Mouse (Mus musculus) lung, postnatal 10 days (tissue): ENCODE measurements at regions not wholly inside any gene's neighbourhood (a gene's known extent, or its start where the extent isn't known, plus 50 kb on each side); places are given as distances from the start of the nearest gene placed in this dataset.
A peak's percentile ranks its signal among the peaks of the same experiment; 100 is the strongest.

Experiments used
- DNase-seq: peaks from one replicate; pipeline ENCODE4 v3.0.0; 2021

DNA sequence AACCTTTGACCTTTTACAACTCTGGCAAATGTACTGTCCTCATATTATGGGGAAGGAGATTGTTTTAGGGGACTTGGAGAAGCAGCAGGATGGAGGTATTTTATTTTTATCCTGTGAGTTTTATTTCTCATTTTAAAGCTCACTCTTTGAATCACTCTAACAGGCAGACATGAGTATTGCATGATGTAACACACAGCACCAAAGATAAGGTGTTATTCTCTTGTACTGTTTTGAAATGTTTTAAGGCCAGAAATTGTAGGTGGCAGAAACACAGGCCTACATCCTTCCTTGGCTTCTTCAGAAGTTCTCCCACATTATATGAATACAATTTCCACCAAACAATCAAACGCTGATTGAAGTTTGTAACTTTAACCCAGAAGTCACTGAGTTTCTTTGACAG lies 377.9 kb upstream of the Nr2f1 start:
- no peak for DNase-seq

DNA sequence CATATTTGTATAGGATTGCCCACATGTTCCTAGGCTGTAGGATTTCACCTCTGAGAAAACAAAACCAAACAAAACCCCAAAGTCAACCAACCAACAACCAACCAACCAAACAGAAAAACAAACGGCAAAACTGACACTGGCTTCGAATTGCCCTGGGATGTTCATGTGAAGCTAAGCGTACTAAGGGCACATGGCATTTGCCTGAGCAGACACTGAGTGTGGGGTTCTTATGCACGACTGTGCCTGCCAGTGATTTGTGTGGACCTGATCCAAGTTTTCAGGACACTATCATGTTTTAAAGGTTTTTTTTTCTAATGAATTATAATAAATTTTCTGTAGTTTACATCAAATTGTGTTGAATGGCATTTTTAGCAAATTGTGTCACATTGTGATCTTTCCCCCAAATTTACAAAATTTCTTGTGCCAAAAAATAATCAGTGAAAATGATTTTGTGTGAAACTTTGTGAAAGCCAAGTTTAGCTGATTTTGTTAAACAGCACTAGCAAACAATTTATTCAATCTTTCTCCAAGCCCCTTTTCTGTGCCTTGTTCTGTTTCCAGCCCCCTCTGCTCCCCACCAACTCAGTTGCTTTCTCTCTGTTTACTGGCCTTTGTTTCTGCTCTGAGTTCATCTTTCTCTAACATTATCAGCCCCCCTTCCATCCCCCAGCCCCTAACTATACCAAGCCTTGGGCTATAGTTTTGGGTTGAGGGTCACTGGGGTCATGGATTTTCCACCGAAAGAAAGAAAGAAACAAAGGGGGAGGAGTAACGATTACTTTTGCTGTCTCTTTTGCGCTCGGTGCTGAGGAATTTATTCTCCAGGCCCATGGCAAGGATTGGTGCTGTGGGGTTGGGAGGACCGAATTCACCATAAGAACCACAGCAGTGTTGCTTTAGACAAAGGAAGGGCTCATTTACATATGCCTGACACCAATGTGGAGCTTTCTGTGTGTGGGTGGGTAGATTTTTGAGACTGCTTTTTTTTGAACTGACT lies 377.0 kb upstream of the Nr2f1 start:
- DNase-seq = no peak

DNA sequence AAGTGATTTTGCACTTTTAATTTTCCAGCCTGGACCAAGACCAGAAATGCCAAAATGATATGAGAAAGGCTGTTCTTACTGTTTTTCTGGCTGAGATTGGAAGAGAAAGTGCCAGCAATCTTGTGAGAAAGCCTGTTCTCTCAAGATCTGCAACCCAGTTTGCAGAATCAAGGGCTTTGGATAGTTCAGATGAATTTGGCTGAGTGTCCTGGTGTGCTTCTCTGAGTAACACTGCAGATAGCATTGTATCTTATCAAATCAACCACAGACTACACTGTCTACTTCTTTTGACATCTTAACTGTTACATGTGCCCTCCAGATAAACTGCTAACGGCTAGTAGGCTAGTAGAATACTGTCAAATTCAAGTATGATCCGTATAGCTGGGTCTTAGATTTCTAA lies 371.5 kb upstream of the Nr2f1 start:
- DNase-seq = no peak

DNA sequence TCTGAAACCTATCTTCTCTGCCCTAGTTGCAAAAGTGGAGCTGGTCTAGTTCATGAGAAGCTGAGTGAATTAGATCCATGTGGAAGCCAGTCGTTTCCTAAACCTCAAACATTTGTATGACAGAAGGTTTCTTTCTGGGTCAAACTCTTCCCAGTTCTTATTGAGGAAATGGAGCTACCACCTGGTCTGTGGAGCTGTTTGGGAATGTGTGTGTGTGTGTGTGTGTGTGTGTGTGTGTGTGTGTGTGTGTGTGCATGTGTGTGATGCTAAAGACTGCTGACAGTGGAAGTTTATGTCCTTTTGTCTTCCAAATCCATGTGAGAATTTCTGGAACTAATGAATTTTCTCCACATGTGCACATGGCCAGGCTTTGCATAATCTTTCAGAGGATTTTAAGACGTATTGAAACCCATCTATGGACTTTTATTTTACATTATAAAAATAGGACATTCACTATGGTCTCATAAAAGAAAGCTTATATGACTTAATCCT lies 324.9 kb upstream of the Nr2f1 start:
- DNase-seq = no peak

DNA sequence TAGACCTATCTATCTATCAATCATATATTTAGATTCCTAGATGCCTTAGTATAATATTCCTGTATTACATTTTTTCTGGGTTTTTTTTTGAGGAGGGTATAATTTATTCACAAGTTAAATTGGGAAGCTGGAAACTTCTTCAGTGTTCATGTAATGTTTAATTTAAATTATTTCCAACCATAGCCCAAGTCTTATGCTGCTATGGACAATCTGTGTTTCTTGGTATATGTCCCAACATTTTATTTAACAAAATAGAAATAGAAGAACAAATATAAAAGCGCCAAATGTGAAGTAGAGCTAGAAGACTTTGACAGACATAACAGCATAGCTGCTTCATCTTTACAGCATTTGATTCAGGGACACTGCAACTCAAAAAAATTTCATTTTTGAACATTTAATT lies 321.2 kb upstream of the Nr2f1 start:
- no peak for DNase-seq

DNA sequence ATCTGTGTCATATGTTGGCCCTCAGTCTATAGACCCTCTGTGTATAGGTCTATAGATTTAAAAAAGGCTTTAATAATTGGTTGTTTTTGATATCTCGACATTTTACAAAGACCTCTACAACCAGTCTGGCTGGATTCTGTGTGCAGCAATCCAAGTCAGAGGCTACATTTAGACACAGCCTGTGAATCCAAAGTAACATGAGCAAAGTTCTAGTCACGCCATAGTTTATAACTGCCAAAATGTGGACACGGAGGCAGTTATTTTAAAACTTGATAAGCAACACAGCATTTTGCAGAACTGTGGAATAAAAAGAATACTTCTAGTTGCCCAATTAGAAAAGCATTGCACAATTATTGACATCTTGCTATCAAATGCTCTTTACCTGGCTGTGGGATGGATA lies 320.6 kb upstream of the Nr2f1 start:
- no peak for DNase-seq

DNA sequence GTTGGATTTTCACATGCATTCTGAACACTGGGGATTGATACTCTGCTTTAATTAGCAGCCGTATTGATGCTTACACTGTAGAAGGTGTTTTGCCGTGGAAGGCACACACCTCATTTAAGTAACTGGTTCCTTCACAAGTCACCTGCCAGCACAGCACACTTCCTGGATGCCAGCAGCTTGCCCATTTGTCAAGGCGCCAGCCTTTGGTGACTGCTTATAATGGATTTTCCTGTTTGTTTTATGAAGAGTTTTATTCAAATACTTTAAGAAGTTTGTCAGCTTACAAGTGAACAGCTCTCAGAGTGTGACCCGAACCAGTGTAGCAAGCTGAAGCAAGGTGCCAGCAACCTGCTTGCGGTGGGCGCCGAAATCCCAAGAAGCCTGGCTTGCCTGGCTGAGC lies 301.0 kb upstream of the Nr2f1 start:
- peak; percentile 6 for DNase-seq

DNA sequence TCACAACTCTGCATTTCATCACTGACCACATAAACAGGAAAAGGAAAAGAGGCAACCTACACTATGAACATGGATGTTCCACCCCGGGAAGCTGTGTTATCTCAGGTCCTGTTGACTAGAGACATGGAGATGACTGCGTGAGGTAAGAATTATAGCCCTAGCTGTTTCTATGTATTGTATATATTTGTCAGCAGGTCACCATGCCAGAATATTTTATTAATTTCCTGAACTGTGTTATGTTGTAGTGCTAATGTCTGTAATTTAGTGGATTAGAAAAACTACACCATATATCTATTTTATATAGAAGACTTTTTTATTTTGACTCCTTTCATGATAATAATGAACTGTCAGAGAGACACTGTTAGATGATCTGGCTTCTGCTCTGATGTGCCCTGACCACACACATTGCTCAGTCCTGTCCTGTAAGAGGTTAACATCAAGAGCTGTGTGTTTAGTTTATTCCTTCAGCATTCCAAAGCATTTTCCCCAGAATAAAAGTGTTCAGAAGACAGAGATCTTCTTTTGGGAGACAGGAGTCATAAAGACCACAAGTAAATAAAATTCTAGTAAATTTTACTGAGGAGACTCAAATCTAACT lies 284.3 kb upstream of the Nr2f1 start:
- DNase-seq = no peak

DNA sequence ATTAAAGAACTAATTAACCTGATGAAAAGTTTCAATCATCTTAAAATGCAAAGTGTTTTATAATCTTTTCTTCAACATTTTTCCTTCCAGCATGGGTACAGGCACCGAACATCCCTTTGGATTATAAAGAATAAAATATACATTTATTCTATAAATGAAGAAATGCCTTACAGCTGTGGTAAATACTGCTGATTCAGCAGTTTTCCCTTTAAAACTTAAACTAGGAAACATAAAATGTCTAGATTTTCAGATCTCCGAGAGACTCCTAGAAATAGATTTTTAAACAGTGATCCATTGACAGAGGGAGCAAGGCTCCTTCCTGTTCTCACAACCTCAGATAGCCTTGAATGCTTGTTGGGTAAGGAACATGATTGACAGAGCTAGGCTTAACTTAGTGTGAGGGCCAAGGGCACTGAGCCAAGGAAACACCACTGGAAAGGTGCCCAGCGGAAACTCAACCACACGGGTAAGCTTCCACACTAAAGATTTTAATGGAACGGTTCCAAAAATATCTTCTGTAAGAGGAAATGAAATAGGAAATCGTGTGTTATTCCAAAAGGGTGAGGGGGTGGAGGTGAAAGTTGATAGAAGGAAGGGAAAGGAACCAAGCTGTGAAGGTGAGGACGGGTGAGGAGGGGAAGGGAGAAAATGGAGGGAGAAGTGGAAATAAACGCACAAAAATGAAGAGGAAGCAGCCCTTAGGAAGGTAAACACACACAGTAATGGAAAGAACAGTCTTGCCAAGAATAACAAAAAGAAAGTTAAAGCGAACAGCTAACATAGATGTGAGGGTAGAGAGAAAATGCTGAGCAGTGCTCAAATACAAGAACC lies 283.6 kb upstream of the Nr2f1 start:
- peak; percentile 87 for DNase-seq

DNA sequence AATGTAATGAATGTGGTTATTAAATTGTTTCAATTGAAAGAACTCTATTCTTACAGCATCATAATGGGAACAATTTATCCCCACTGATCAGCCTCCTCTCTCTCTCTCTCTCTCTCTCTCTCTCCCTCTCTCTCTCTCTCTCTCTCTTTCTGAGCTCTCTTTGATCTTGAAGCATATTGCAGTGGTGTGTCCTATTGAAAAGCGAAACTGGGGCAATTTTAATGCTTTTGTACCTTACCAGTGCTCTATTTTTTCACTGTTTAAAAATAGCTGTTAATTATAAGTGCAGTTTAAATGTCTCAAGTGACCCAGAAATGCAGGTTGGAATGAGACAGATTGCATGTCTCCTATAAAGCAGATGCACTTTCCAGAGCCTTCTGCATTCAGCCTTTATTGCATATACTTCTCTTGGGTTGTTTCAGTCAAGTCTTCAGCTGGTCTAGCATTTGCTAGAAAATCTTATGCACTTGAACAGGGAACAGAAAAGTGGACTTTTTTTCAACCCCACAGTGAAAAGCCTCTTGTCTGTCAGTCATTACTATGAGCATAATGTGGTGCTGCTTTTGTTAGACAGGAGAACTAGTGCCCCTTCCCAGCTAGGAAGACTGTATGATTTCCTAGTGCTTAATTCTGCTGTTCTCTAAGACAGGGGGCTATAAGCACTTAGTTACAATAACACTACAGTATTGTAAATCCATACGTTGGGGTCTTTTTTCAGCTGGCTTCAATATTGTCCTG lies 251.9 kb upstream of the Nr2f1 start:
- no peak for DNase-seq

DNA sequence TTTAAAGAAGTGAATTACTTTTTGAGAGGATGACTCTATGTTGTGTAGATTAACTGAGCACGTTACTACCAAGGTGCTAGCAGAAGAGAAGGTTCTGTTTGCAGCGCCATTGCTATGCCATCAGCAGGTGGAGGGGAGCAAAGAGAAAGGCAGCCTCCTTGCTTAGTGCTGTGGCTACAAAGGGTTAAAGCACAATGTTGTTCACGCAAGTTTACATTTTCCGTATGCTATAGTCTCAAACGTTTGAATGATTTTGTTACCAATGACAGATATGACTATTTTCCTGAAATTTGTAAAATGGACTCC lies 247.1 kb upstream of the Nr2f1 start:
- DNase-seq = no peak

DNA sequence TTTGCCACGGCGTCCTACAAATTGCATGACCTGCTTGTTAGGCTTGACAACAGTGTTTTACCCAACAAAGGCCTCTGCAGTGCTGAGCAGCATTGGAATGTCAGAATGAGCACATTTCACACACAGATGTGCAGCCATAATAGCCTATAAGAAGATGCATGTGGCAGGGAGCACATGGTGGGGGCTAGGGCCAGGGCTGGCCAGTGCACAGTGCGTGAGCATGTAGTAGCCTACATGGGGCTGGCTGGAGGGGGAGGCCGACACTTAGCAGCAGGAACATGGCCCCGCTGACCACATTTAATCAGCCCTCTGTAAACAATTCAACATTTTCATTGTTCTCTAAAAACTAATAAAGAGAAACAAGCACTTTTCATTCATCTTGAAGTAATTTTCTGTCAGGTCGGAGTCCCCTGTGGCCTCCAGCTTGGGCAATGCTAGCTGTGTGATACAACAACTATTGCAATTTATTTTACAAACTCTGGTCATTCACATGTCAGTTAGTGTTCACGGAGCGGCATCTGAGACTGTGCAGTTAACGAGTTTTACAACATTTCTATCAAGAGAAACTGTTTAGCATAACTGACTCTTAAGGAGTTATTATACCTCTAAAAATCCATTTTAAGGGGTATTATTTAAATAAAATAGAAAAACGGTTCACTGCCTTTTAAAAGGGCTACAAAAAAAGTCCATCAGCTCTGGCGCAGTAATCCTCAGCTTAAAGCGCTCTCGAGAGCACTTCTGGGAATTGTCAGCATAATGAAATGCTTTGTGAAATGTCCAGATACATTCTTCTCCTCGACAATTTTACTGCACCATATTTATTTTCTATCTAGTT lies 246.6 kb upstream of the Nr2f1 start:
- no peak for DNase-seq

DNA sequence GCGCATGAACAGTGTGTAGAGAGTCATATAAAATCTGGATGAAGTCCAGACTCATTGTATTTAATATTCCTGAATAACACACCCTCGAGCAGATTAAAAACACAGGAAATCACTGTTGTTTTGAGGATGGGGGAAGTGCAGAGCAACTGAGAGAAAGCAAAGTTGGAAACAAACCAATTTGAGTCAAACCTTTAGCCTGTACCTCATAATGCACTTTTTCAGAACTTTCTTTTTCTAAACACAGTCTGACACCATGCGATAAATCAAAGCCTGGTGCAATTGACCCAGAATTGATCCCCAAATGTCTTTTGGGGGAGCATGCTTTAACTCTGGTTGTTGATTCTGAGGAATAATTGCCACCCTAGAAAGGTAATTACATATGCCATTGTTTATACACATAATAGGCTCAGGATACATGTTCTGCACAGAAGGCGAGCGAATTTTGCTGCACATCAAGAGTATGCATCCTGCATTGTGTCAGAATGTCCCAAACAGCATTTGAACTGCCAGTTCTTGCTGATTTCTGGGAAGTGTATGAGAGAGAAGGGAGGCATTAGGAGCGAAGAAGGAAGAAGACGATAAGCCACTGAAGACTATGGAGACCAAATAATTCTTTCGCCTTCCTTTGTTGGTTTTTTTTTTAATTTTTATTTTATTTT lies 245.3 kb upstream of the Nr2f1 start:
- DNase-seq = no peak

DNA sequence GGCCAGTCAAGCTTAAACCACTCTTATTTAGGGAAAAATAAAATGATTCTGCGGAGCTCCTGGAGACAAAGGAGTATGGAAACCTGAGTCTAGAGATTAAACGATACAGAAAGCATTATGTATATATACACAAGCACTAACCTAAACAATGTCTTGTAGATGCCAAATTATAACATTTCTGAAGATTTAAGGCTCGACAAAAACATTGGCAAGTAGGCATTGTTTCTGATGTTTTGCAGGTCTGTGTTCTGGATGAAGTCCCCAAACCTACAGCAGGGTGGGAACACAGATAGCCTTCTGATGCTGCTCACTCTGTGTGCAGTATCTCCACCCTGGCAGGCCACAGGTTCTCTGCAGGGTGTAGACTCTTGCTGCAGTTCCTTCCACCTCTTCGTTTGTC lies 228.9 kb upstream of the Nr2f1 start:
- no peak for DNase-seq

DNA sequence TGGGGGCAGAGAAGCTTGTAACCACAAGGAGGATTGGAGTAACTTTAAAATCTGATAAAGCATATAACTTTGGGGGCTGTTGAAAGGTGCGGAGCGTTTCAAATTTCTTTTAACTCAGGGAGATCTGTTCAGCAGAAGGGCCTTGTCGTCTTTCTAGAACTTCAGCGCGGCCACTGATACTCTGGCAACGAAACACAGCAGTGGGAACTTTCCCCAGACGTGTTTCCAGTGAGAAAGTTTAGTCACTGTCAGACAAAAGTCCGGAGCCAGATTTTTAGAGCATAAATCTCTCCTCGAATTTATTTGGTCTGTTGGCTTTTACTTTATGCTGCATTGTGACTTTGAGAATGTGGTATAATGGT lies 228.5 kb upstream of the Nr2f1 start:
- peak; percentile 4 for DNase-seq

DNA sequence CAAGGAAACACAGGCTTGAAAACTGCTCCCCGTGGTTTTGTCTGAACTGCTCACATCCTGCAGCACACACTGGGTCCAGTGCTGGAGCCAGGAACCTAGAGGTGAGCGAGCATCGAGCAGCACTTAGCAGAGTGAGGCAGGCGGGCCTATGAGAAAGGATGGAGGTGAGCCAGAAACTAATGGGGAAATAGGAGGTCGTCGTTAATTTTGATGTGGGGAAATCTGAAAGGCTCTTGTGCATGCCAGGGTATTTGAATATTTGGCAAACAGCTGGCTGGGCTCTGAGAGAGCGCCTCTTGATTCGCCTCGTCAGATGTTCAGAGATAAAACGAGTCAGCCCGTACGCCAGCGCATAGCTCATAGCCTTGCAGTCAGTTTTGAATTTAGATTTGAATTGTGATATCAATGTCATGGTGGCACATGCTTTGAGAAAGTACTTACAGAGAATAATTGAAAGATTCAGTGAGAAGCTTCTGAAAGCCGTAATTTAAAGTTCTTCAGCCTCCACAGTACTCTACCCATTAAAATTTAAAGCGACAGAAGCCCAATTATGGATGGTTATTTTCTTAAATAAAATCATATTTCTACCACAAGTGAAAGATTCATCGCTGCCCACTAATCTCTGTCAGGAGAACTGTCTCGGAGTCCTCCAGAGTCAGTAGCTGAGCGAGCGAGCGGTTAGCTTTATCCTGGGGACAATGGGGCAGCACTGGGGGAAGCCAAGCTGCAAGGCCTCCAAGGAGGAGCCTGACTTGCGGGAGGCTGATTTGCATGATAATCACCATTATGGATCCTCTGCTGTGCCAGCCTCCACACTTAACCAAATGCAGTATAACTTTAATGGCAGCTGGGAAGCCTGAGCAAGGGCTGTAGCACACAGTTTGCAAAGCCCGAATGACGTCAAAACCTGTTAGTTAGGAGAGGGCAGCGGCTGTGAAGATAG lies 227.9 kb upstream of the Nr2f1 start:
- peak; percentile 23 for DNase-seq

DNA sequence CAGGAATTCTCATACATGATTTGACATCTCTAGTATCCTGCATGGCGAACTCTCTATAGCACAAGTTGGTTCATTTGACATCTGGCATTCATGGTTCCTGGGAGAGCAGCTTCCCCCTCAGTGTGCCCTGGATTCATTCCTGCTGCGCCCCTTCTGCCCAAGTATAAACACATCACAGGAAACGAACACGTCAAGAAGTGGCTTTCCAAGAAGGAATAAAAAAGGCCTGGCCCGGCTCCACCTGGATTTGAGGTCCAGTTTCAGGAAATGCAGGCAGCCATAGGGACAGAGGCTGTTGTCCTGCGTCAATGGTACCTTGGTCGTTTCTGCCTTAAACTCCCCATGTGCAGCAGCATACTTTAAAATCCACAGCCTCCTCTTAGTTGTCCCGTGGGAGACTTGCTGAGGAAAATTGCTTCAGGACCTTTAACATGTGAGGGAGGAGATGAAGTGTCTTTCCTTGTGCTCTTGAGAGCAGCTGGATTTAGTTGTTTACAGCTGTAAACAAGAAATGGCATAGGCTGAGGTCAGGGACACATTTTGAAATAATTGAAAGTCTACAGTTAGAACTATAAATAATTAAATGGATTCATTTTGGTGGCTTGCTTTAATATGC lies 226.9 kb upstream of the Nr2f1 start:
- DNase-seq = peak; percentile 9

DNA sequence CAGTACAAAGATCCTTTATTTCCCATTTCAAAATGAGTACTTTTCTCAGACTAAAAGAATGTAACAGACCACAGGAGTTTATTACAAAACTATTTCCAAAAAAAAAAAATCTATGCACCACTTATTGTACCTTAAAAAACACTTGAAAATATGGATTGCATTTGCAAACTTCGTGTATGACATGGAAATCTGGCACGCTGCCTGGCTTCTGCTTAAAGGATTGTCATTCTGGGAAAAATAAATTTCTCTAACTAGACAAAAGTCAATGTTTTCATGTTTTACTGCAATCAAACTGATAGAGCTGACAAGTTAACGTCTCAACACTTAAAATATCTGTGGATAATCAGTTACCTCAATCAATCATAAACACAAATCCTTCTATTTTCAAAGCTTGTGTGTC lies 205.5 kb upstream of the Nr2f1 start:
- DNase-seq = no peak

DNA sequence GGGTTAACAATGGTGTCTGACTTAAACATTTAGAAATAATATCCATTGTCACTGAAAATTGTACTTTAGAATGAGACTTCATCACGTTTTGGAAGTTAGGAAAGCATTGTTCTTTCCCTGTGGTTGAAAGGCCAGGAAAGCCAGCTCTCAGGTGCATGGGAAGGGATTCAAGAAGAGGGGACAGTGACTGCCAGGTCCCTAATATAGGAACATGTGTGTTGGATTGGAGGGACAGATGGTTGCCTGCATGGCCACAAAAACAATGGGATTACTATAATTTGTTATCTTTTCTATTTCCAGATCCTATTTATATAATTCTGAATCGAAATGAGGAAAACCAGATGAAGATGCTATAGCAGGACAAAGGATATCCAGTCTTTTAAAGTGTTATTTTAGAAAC lies 184.2 kb upstream of the Nr2f1 start:
- no peak for DNase-seq

DNA sequence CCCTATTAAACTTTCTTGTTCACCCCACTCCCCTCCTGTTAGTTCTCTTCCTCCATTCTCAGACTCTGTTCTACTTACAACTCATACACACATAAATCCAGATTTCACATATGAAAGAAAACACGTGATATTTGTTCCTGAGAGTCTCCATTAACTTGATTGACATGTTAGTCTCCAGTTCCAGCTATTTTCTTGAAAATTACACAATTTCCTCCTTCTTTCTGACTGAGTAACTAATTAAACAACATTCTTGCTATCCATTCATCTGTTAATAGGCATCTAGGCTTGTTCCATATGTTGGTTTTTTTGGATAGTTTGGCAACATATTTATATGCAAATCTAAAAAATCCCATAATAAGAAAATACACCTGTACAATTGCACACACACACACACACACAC lies 161.7 kb upstream of the Nr2f1 start:
- no peak for DNase-seq
